ENCODE assay signal across 20 mouse cellular contexts in the genomic region with DNA sequence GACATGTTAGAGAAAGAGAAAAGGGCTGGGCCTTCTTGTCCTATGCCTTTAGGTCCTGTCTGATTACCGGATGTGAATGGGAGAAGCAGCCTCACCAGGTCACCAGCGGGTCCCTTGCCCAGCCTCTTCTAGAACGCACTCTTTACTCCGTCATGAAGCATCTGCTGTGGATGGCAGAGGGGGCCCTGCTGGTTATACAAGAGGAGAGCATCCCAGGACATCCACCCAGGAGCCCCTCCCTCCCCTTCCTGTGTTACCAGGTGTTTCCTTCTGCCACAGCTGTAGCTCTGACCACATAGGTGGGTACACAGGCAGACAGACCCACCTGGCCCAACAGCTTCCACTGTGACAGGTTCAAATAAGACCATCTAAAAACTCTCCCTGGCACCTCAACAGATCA. TPM values are rescaled to one million over a fixed set of nuclear protein-coding genes. Genes with fewer than 3 reads are reported as not detected.
DNase-seq lines count a peak whose midpoint lies in the region; ATAC-seq and TF ChIP-seq lines count a peak whose summit lies in the region.
"Had no signal": no experiment of that assay in that cellular context is flagged by ENCODE, and none has a peak within 500 bp of the region (broad histone marks: within the 10 kb centered on the region; RNA-seq: fewer than 3 reads in every experiment).

No protein-coding gene starts in this region.

- H3K9me3 ChIP-seq in heart, embryonic 16.5 days (replicated peaks; ENCODE audit: control insufficient read depth, low read length): no peaks in the 10 kb centered on the region
- H3K9me3 ChIP-seq: embryonic facial prominence, embryonic 13.5 days; forebrain, embryonic 15.5 days; heart, embryonic 13.5 days; liver, embryonic 15.5 days; midbrain, embryonic 12.5 days; neural tube, embryonic 12.5 days had no signal

- no peak for TF ChIP-seq EP300 in heart, adult 2 months (IDR thresholded peaks at IDR 0.05; ENCODE audit: insufficient read depth, low read depth, low read length)

- no peaks in the 10 kb centered on the region for H3K27me3 ChIP-seq in heart, embryonic 16.5 days (ENCODE audit: control insufficient read depth, insufficient read depth, low read length)
- H3K27me3 ChIP-seq in heart, adult 2 months (ENCODE audit: control insufficient read depth, insufficient read depth, low read length): no peaks in the 10 kb centered on the region
- H3K27me3 ChIP-seq in splenic B cell, adult 2 months (ENCODE audit: control insufficient read depth, insufficient read depth, low read length, poor library complexity, severe bottlenecking): no peaks in the 10 kb centered on the region
- H3K27me3 ChIP-seq: forebrain, embryonic 15.5 days; heart, embryonic 13.5 days; liver, embryonic 15.5 days; midbrain, embryonic 12.5 days; neural tube, embryonic 12.5 days had no signal

- no peaks in the 10 kb centered on the region for H3K36me3 ChIP-seq in heart, embryonic 16.5 days (ENCODE audit: control insufficient read depth, insufficient read depth)
- H3K36me3 ChIP-seq in heart, adult 2 months (ENCODE audit: control insufficient read depth, insufficient read depth, low read length): no peaks in the 10 kb centered on the region
- no peaks in the 10 kb centered on the region for H3K36me3 ChIP-seq in splenic B cell, adult 2 months (ENCODE audit: control insufficient read depth, insufficient read depth, low read length, poor library complexity, severe bottlenecking)
- H3K36me3 ChIP-seq: embryonic facial prominence, embryonic 13.5 days; heart, embryonic 13.5 days; liver, embryonic 15.5 days; midbrain, embryonic 12.5 days; neural tube, embryonic 12.5 days had no signal

- no peak overlapping the region for H3K4me2 ChIP-seq in heart, embryonic 16.5 days (ENCODE audit: low read depth, low read length)
- H3K4me2 ChIP-seq: embryonic facial prominence, embryonic 13.5 days; forebrain, embryonic 15.5 days; heart, embryonic 13.5 days; liver, embryonic 15.5 days; midbrain, embryonic 12.5 days; neural tube, embryonic 12.5 days had no signal

- TF ChIP-seq CTCF in heart, adult 2 months (IDR thresholded peaks at IDR 0.05): no peak
- TF ChIP-seq CTCF in bone marrow, adult 2 months (IDR thresholded peaks at IDR 0.05; ENCODE audit: control insufficient read depth, insufficient read depth, low read length): no peak

- no peak for DNase-seq in heart, adult 2 months
- DNase-seq in splenic B cell, adult 2 months (ENCODE audit: low read depth, low spot score): peak; percentile 20
- DNase-seq in thymus, postnatal 36 days: peak; percentile 74 to 89
- DNase-seq in Muller cell, postnatal 12 days (ENCODE audit: inconsistent ontology term): no peak
- DNase-seq in right cerebral cortex, postnatal 25 days: no peak
- DNase-seq: cerebellum, adult 8-10 months; gastrocnemius, adult 2 months; kidney, adult 9 months had no signal

- peak; percentile 72 for ATAC-seq in heart, embryonic 16.5 days (replicated peaks; ENCODE audit: extremely low read depth, insufficient read depth, low FRiP score)
- ATAC-seq: forebrain, embryonic 15.5 days; inflammation-experienced regulatory T-cells, adult 6 months; lung, postnatal 0 days had no signal

- H3K9ac ChIP-seq in heart, embryonic 16.5 days (ENCODE audit: low read length): no peak overlapping the region
- no peak overlapping the region for H3K9ac ChIP-seq in heart, adult 2 months (ENCODE audit: low read depth, low read length)
- H3K9ac ChIP-seq: embryonic facial prominence, embryonic 13.5 days; forebrain, embryonic 15.5 days; heart, embryonic 13.5 days; liver, embryonic 15.5 days; midbrain, embryonic 12.5 days; neural tube, embryonic 12.5 days had no signal

- peak overlapping the region; percentile 53; the same call in 1 of the 2 replicates for H3K27ac ChIP-seq in heart, embryonic 16.5 days (ENCODE audit: low read length)
- no peak overlapping the region for H3K27ac ChIP-seq in heart, adult 2 months
- peak overlapping the region; percentile 15 for H3K27ac ChIP-seq in bone marrow, adult 2 months (ENCODE audit: control insufficient read depth, insufficient read depth, low read depth, low read length, poor library complexity)
- H3K27ac ChIP-seq: embryonic facial prominence, embryonic 13.5 days; forebrain, embryonic 15.5 days; gastrocnemius, adult 2 months; heart, embryonic 13.5 days; liver, embryonic 15.5 days; midbrain, embryonic 12.5 days; neural tube, embryonic 12.5 days had no signal

- intact Hi-C loops in heart, adult 2 months (cut with DNase I): no loop called here

- peak overlapping the region; percentile 35 for H3K4me3 ChIP-seq in heart, embryonic 16.5 days (ENCODE audit: low read length)
- no peak overlapping the region for H3K4me3 ChIP-seq in heart, adult 2 months
- no peak overlapping the region for H3K4me3 ChIP-seq in bone marrow, adult 2 months (replicated peaks; ENCODE audit: control insufficient read depth, low read depth, low read length)
- H3K4me3 ChIP-seq: embryonic facial prominence, embryonic 13.5 days; forebrain, embryonic 15.5 days; gastrocnemius, adult 2 months; heart, embryonic 13.5 days; liver, embryonic 15.5 days; midbrain, embryonic 12.5 days; neural tube, embryonic 12.5 days had no signal

- H3K4me1 ChIP-seq in heart, embryonic 16.5 days (ENCODE audit: control insufficient read depth, insufficient read depth, low read length): no peaks in the 10 kb centered on the region
- H3K4me1 ChIP-seq in heart, adult 2 months (ENCODE audit: control insufficient read depth, insufficient read depth, low read length): no peaks in the 10 kb centered on the region
- peaks cover 1% of the 10 kb centered on the region for H3K4me1 ChIP-seq in bone marrow, adult 2 months (ENCODE audit: control insufficient read depth, insufficient read depth, low read length)
- H3K4me1 ChIP-seq: heart, embryonic 13.5 days; liver, embryonic 15.5 days; midbrain, embryonic 12.5 days had no signal

- 77% methylated on average over 4 of the region's 4 CpGs for WGBS in heart, embryonic 16.5 days
- 81% methylated on average over 4 of the region's 4 CpGs for WGBS in heart, adult 2 months
- 14% methylated on average over 4 of the region's 4 CpGs for WGBS in bone marrow, adult 2 months

- TF ChIP-seq POLR2A in heart, adult 2 months (IDR thresholded peaks at IDR 0.05; ENCODE audit: insufficient read depth, low read depth, low read length): no peak
- no peak for TF ChIP-seq POLR2A in bone marrow, adult 2 months (IDR thresholded peaks at IDR 0.05; ENCODE audit: borderline replicate concordance, control insufficient read depth, low read depth, low read length)

- no peaks in the 10 kb centered on the region for H3K79me2 ChIP-seq in heart, adult 2 months (replicated peaks; ENCODE audit: control insufficient read depth, insufficient read depth, low read length)

RNA-seq across cellular contexts. Expression of gene Arpp21, which starts 18.6 kb away (rescaled TPM):
- 10.7 and 32.2 TPM in 2 replicates for polyA plus RNA-seq in heart, embryonic 16.5 days (2015; fragmentation: Nextera tagmentation; extraction: Ambion mirVana)
- total RNA-seq in heart, adult 2 months (2021): 1 to 10 TPM in 1 of 2 experiments, under 1 TPM in 1; 0.99 to 1.3 TPM
- polyA plus RNA-seq in heart, adult 2 months (2012; rRNA removed): 1.0 and 1.7 TPM in 2 replicates
- 2.8 and 5.9 TPM in 2 replicates for polyA plus RNA-seq in bone marrow, adult 2 months (2011; ENCODE audit: insufficient read depth, insufficient read length, low replicate concordance, missing spikeins)
- total RNA-seq: adrenal gland, adult 18-20 months; monocyte, adult 5-6 weeks had no signal
- polyA plus RNA-seq: lung, postnatal 0 days had no signal

Comparison
In these comparisons a context has a peak if more than half of its experiments do, and no peak if none do; other contexts are left out.
1. DNase-seq: peak in splenic B cell, adult 2 months (single experiment) and thymus, postnatal 36 days (2 of 2); none in heart, adult 2 months (0 of 2), Muller cell, postnatal 12 days (single experiment) and right cerebral cortex, postnatal 25 days (single experiment).